Mouse (Mus musculus) liver, adult 2 months (tissue): Measurements from ENCODE around the gene Dnaja3.

Experiments used
- CTCF ChIP-seq: fragments of 200-500 bp; IDR thresholded peaks from 2 replicates; pipeline ENCODE4 v1.5.1; 2011; ENCODE audit warnings: low read depth, low read length, control low read depth
- POLR2A ChIP-seq: fragments of 200-500 bp; IDR thresholded peaks from 2 replicates; pipeline ENCODE4 v1.6.1; 2011; ENCODE audit warnings: low read length, control low read depth; ENCODE audit not compliant: insufficient read depth; ENCODE audit errors: extremely low read depth

- TF ChIP-seq CTCF, result no peak
- TF ChIP-seq POLR2A, result no peak
Observed at GRCm38 (mm10) chr16:4590236-4590635, 49.6 kb upstream of the Dnaja3 start.
